Mouse (Mus musculus): ENCODE results near the gene Xiap.

DNA sequence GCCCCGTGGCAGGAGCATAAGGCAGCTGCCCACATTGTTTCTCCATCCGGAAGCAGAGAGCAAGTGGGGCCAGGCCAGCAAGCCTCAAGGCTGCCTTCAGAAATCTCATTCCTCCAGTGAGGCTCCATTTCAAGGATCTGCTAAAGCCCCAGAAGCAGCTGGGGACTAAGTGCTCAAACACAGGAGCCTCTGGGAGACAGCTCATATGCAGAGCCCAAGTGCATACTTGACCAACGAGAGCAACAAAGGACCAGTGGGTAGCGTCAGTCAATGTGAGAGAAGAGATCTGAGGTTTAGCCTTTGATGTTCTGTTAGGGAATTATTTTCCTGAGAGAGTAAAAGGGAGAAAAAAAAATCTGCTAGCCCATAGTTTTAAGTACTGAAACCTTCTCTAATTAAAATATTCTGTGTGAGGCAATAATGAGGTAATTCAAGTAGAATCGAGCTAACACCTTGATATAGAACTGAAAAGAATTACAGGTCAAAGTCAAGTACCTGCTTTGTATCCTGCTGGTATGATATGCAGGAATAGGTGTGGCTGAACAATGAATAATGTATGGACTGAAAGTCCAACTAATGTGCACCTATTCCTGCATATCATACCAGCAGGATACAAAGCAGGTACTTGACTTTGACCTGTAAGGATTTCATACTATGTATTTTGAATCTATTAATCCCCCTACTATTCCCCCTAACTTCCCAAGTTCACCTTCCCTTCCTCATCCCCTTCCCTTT lies 65.7 kb downstream of the Xiap start:
- no peak for TF ChIP-seq CTCF (IDR thresholded peaks at IDR 0.05; ENCODE audit: low read depth)
- TF ChIP-seq EP300 (IDR thresholded peaks at IDR 0.05; ENCODE audit: low read depth), result no peak
